Mouse (Mus musculus) forebrain, postnatal 0 days (tissue): ENCODE data around the gene Fblim1. TPM values are rescaled to one million over a fixed set of nuclear protein-coding genes. Genes with fewer than 3 reads are reported as not detected.
A peak's percentile ranks its signal among the peaks of the same experiment; 100 is the strongest.

Source experiments
- ATAC-seq: fragments of 200-750 bp; cut with Nextera tagmentation; 2 replicates; pipeline ENCODE4 v1.8.0; 2017; ENCODE audit warnings: mild to moderate bottlenecking, moderate library complexity
- DNase-seq: peaks from one replicate; pipeline ENCODE4 v3.0.0-alpha.2; 2015
- H3K27ac ChIP-seq: fragments of 300-500 bp; sonication (generic); 2 replicates; pipeline ENCODE4 v1.5.1; 2014; ENCODE audit warnings: low read depth, mild to moderate bottlenecking, antibody characterized with exemption, low read length, moderate library complexity, mixed read lengths
- H3K27me3 ChIP-seq: fragments of 300-500 bp; sonication (generic); 2 replicates; pipeline ENCODE4 v1.6.1; 2014; ENCODE audit warnings: mild to moderate bottlenecking, low read length, mixed read lengths; ENCODE audit not compliant: insufficient read depth
- H3K36me3 ChIP-seq: fragments of 300-500 bp; sonication (generic); 2 replicates; pipeline ENCODE4 v1.6.1; 2014; ENCODE audit warnings: mild to moderate bottlenecking, moderate library complexity; ENCODE audit not compliant: insufficient read depth
- H3K4me1 ChIP-seq: fragments of 300-500 bp; sonication (generic); 2 replicates; pipeline ENCODE4 v1.6.1; 2014; ENCODE audit warnings: antibody characterized with exemption; ENCODE audit not compliant: insufficient read depth
- H3K4me2 ChIP-seq: fragments of 300-500 bp; sonication (generic); 2 replicates; pipeline ENCODE4 v1.6.1; 2014; ENCODE audit warnings: low read depth, mild to moderate bottlenecking, moderate library complexity
- H3K4me3 ChIP-seq: fragments of 300-500 bp; sonication (generic); 2 replicates; pipeline ENCODE4 v1.5.1; 2014; ENCODE audit warnings: low read depth, low read length, mixed read lengths
- H3K9ac ChIP-seq: fragments of 300-500 bp; sonication (generic); 2 replicates; pipeline ENCODE4 v1.6.1; 2014; ENCODE audit warnings: mild to moderate bottlenecking
- H3K9me3 ChIP-seq: fragments of 300-500 bp; sonication (generic); 2 replicates; pipeline ENCODE4 v1.6.1; 2016; ENCODE audit warnings: low read length
- CTCF ChIP-seq: sonication (generic); IDR thresholded peaks from 2 replicates; pipeline ENCODE4 v1.5.1; 2016; ENCODE audit warnings: antibody characterized with exemption, control low read depth, low read depth
- WGBS: fragments of 180-500 bp; shearing (Covaris S2); extraction: QIAGEN DNeasy Blood & Tissue Kit; methylation state at CpG from one replicate; pipeline ENCODE4 v1.1.7; 2014; 5-methylcytosine and 5-hydroxymethylcytosine counted together
- polyA plus RNA-seq: library from polyadenylated mRNA; unstranded; fragments of >200 nt; fragmentation: Nextera tagmentation; extraction: Ambion mirVana; gene quantifications from 2 replicates; pipeline ENCODE4 v1.2.1, GENCODE M21; 2015
- total RNA-seq: library from RNA; depleted of rRNA; stranded (reverse); fragments of >200 nt; gene quantifications from 2 replicates; pipeline ENCODE4 v1.2.3, GENCODE M21; 2014

The Fblim1 gene
- total and polyA plus RNA-seq, 2 experiments from 2014 or later: 20.8 to 26.1 TPM

GRCm38 (mm10) chr4:141546334-141547200 is 59.3 kb downstream of the Fblim1 start:
- peak overlapping the region; percentile 100 for H3K27ac ChIP-seq
- H3K9ac ChIP-seq: peak overlapping the region; percentile 99
- H3K9me3 ChIP-seq: no peaks in the 10 kb centered on the region
- no peak for TF ChIP-seq CTCF
- WGBS: 1% methylated on average over 84 of the region's 98 CpGs
- peaks cover 7% of the 10 kb centered on the region; the same call in 1 of the 2 replicates for H3K4me1 ChIP-seq
- ATAC-seq: peak; percentile 89
- no peaks in the 10 kb centered on the region for H3K36me3 ChIP-seq
- H3K27me3 ChIP-seq: no peaks in the 10 kb centered on the region
- peak overlapping the region; percentile 85 for H3K4me3 ChIP-seq
- H3K4me2 ChIP-seq: peak overlapping the region; percentile 96
- peak; percentile 95 for DNase-seq

GRCm38 (mm10) chr4:141545743-141546333 is 60.1 kb downstream of the Fblim1 start:
- Histone ChIP-seq H3K27me3 (no peaks in the 10 kb centered on the region), H3K9ac (peak overlapping the region; percentile 99), H3K27ac (peak overlapping the region; percentile 100), H3K4me1 (peaks cover 7% of the 10 kb centered on the region; the same call in 1 of the 2 replicates), H3K9me3 (no peaks in the 10 kb centered on the region), H3K4me2 (peak overlapping the region; percentile 96), H3K36me3 (no peaks in the 10 kb centered on the region), H3K4me3 (peak overlapping the region; percentile 85)
- under 1% methylated on average over 47 of the region's 56 CpGs for WGBS
- TF ChIP-seq CTCF: no peak
- DNase-seq (peak; percentile 100), ATAC-seq (peak; percentile 73)

- H3K9me3 ChIP-seq: no peaks in the 10 kb centered on the region
- peak overlapping the region; percentile 85 for H3K4me3 ChIP-seq
- no peak for TF ChIP-seq CTCF
- DNase-seq (peak; percentile 46), ATAC-seq (peak; percentile 28)
- H3K9ac ChIP-seq: peak overlapping the region; percentile 79
- H3K27me3 ChIP-seq: no peaks in the 10 kb centered on the region
- H3K4me2 ChIP-seq: peak overlapping the region; percentile 96
- H3K4me1 ChIP-seq: peaks cover 7% of the 10 kb centered on the region; the same call in 1 of the 2 replicates
- no peaks in the 10 kb centered on the region for H3K36me3 ChIP-seq
- peak overlapping the region; percentile 100 for H3K27ac ChIP-seq
- WGBS: 3% methylated on average over 45 of the region's 45 CpGs
Measured at GRCm38 (mm10) chr4:141545071-141545742, 60.7 kb downstream of the Fblim1 start.

GRCm38 (mm10) chr4:141544536-141544935 is 61.4 kb downstream of the Fblim1 start:
- H3K36me3 ChIP-seq: no peaks in the 10 kb centered on the region
- H3K4me1 ChIP-seq: peaks cover 8% of the 10 kb centered on the region
- no peaks in the 10 kb centered on the region for H3K27me3 ChIP-seq
- H3K4me2 ChIP-seq: peak overlapping the region; percentile 96
- H3K9me3 ChIP-seq: no peaks in the 10 kb centered on the region
- H3K4me3 ChIP-seq: peak overlapping the region; percentile 85; the same call in 1 of the 2 replicates
- no peak for DNase-seq
- WGBS: 47% methylated on average over 2 of the region's 2 CpGs
- H3K9ac ChIP-seq: no peak overlapping the region
- no peak for ATAC-seq
- H3K27ac ChIP-seq: peak overlapping the region; percentile 100; the same call in 1 of the 2 replicates
- TF ChIP-seq CTCF: no peak

GRCm38 (mm10) chr4:141543593-141543992 is 62.3 kb downstream of the Fblim1 start:
- ATAC-seq: no peak
- TF ChIP-seq CTCF: no peak
- peaks cover 15% of the 10 kb centered on the region for H3K4me1 ChIP-seq
- no peak overlapping the region for H3K4me2 ChIP-seq
- DNase-seq: no peak
- no peak overlapping the region for H3K4me3 ChIP-seq
- H3K27ac ChIP-seq: no peak overlapping the region
- WGBS: 76% methylated on average over 3 of the region's 3 CpGs
- H3K9me3 ChIP-seq: no peaks in the 10 kb centered on the region
- H3K36me3 ChIP-seq: no peaks in the 10 kb centered on the region
- H3K9ac ChIP-seq: no peak overlapping the region
- H3K27me3 ChIP-seq: no peaks in the 10 kb centered on the region

GRCm38 (mm10) chr4:141541851-141542250 is 64.0 kb downstream of the Fblim1 start:
- H3K4me1 ChIP-seq: peaks cover 8% of the 10 kb centered on the region
- WGBS: 7% methylated on average over 7 of the region's 7 CpGs
- ATAC-seq: no peak
- peak overlapping the region; percentile 24 for H3K27ac ChIP-seq
- DNase-seq: peak; percentile 65
- no peak overlapping the region for H3K4me2 ChIP-seq
- TF ChIP-seq CTCF: no peak
- H3K36me3 ChIP-seq: no peaks in the 10 kb centered on the region
- H3K27me3 ChIP-seq: no peaks in the 10 kb centered on the region
- no peaks in the 10 kb centered on the region for H3K9me3 ChIP-seq
- H3K9ac ChIP-seq: no peak overlapping the region
- H3K4me3 ChIP-seq: no peak overlapping the region
